Mouse (Mus musculus) thymus, adult 2 months (tissue): Measurements from ENCODE around the gene Atg7. TPM values are rescaled to one million over a fixed set of nuclear protein-coding genes. Genes with fewer than 3 reads are reported as not detected.

Experiments
- DNase-seq: peaks from one replicate; pipeline ENCODE4 v3.0.0; 2021
- H3K27ac ChIP-seq: fragments of 200-500 bp; 2 replicates; pipeline ENCODE4 v1.5.1; 2012; ENCODE audit warnings: low read length, control low read depth; ENCODE audit not compliant: control insufficient read depth, insufficient read depth
- H3K27me3 ChIP-seq: fragments of 200-500 bp; 2 replicates; pipeline ENCODE4 v1.6.1; 2012; ENCODE audit warnings: mild to moderate bottlenecking, low read length, moderate library complexity, mixed read lengths; ENCODE audit not compliant: control insufficient read depth, insufficient read depth
- H3K36me3 ChIP-seq: fragments of 200-500 bp; 2 replicates; pipeline ENCODE4 v1.6.1; 2012; ENCODE audit warnings: mild to moderate bottlenecking, low read length, moderate library complexity; ENCODE audit not compliant: control insufficient read depth, insufficient read depth
- H3K4me1 ChIP-seq: fragments of 200-500 bp; replicated peaks from 2 replicates; pipeline ENCODE4 v1.6.1; 2012; ENCODE audit warnings: low read length; ENCODE audit not compliant: control insufficient read depth, insufficient read depth
- H3K4me3 ChIP-seq: fragments of 200-500 bp; 2 replicates; pipeline ENCODE4 v1.5.1; 2012; ENCODE audit warnings: mild to moderate bottlenecking, low read length, control low read depth, moderate library complexity; ENCODE audit not compliant: control insufficient read depth, insufficient read depth
- CTCF ChIP-seq: fragments of 200-500 bp; IDR thresholded peaks from 2 replicates; pipeline ENCODE4 v1.5.1; 2012; ENCODE audit warnings: mild to moderate bottlenecking, control low read depth, low read length, moderate library complexity, borderline replicate concordance; ENCODE audit not compliant: control insufficient read depth, poor library complexity, insufficient read depth; ENCODE audit errors: extremely low read depth
- POLR2A ChIP-seq: fragments of 200-500 bp; IDR thresholded peaks from 2 replicates; pipeline ENCODE4 v1.6.1; 2012; ENCODE audit warnings: mild to moderate bottlenecking, low read length, control low read depth, moderate library complexity; ENCODE audit not compliant: control insufficient read depth, poor library complexity, insufficient read depth; ENCODE audit errors: extremely low read depth
- WGBS: fragments of 180-500 bp; shearing (Covaris S2); methylation state at CpG from one replicate; pipeline ENCODE4 v1.1.7; 2018; 5-methylcytosine and 5-hydroxymethylcytosine counted together
- polyA plus RNA-seq: library from polyadenylated mRNA; depleted of rRNA; stranded (reverse); fragments of >200 nt; gene quantifications from 2 replicates; pipeline ENCODE4 v1.2.3, GENCODE M21; 2012; rRNA removed

The Atg7 gene
- polyA plus RNA-seq, 1 experiment: 18.2 TPM

DNA sequence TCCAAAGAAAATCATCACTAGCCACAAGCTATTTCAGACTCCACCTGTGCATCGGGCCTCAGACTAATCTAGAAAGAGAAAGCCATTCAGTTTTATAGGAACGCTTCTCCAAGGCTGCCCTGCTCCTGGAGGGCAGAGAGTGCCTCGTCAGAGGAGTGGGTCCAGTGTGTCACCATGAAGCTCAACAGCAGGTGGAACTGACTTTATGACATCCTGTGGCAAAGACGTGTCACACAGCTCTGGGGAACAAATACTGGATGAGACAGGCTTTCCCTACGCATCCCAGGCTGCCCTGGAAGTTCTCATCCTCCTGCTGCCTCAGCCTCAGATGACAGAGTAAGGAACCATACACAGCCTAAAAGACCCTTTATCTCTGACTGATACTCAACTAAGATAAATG lies 263.3 kb downstream of the Atg7 start:
- no peaks in the 10 kb centered on the region for H3K36me3 ChIP-seq
- no peak overlapping the region for H3K4me3 ChIP-seq
- no peaks in the 10 kb centered on the region for H3K27me3 ChIP-seq
- 76% methylated on average over 5 of the region's 5 CpGs for WGBS
- H3K4me1 ChIP-seq: peaks cover 43% of the 10 kb centered on the region
- DNase-seq: no peak
- no peak overlapping the region for H3K27ac ChIP-seq
- TF ChIP-seq CTCF: no peak
- no peak for TF ChIP-seq POLR2A

DNA sequence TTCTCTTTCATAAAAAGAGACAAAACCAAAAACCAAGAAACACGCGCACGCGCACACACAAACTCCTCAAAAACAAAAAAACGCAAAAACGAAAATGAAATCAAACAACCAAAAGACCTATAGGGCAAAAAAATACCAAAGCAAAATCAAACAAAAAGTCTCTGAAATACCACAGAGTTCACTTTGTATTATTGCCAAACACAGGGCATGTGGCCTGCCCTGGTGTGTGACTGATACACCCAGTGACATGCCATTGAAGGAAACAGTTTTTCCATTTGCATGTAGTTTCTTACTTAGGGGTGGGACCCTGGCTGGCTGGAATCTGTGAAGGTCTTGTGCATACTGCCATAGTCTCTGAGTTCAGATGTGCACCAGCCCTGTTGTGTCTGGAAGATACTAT lies 264.6 kb downstream of the Atg7 start:
- Histone ChIP-seq H3K4me3 (no peak overlapping the region), H3K4me1 (peaks cover 32% of the 10 kb centered on the region), H3K36me3 (no peaks in the 10 kb centered on the region), H3K27ac (no peak overlapping the region), H3K27me3 (no peaks in the 10 kb centered on the region)
- DNase-seq: no peak
- TF ChIP-seq POLR2A (no peak), CTCF (no peak)
- 61% methylated on average over 6 of the region's 6 CpGs for WGBS

DNA sequence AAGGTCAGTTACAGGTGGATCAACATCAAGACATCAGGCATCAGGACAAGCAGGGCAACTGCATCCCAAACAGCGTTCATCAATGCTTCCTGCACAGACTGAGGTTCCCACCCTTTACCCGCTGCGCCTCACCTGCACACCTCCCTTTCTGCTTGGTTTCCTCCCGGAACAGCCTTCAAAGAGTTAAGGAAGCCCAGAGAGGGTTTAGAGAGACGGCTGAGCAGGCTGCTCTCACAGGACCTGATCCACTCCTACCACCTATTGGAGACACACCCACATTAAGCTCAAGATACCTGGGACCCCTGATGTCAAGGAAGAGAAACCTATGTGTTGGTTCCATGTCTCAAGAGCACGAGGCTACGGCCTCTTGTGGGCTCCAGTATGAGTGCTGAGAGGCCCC lies 266.9 kb downstream of the Atg7 start:
- H3K27ac ChIP-seq: no peak overlapping the region
- H3K4me1 ChIP-seq: peaks cover 29% of the 10 kb centered on the region
- no peak for TF ChIP-seq POLR2A
- no peak for TF ChIP-seq CTCF
- H3K4me3 ChIP-seq: no peak overlapping the region
- no peaks in the 10 kb centered on the region for H3K27me3 ChIP-seq
- WGBS: 64% methylated on average over 7 of the region's 7 CpGs
- H3K36me3 ChIP-seq: no peaks in the 10 kb centered on the region
- DNase-seq: no peak

Other genes starting within 250 kb of the Atg7 start
- 0.27 and 0.32 TPM in 2 replicates for gene Hrh1, start 245.2 kb upstream of the Atg7 start, polyA plus RNA-seq